In the genomic region with DNA sequence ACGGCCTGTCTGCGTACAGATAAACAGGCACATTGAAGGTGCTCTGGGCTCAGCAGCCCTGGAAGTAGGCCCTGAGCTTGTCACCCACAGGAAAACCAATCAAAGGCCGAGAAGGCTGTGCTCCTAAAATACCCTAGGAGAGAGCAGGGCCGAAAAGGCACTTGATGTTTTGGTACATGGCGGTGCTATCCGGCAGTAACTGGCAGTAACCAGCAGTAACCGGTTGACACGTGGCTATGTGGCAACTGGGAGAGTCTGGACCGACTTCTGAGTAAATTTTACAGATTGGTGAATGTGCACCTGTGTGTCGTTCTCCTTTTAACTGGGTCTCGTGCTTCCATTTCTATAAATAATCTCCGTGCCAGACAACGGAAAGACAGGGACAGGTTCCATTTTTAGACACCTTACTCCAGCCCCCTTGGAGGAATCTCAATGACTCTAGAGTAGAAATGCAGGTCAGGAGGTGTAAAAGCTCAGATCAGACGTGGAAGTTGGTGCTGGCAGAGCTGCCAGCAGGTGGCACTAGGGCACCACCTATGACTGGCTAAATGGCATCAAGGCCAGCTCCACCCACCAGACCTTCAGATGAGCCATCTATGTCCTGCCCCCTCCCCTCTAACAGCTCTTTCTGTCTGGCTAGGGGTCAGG, we compare ENCODE assay signal across 8 mouse cellular contexts.
A peak's percentile ranks its signal among the peaks of the same experiment; 100 is the strongest.
DNase-seq lines count a peak whose midpoint lies in the region; ATAC-seq and TF ChIP-seq lines count a peak whose summit lies in the region.

No protein-coding gene starts in this region.

- peak; percentile 59 for DNase-seq in urinary bladder, postnatal 14 days (ENCODE audit: low spot score)
- DNase-seq in urinary bladder, postnatal 4 days (ENCODE audit: low spot score in 2 of 2) = no peak
- DNase-seq in cerebellum, adult 18-20 months = peak; percentile 77 to 86
- DNase-seq in forebrain, postnatal 0 days = peak; percentile 79
- peak; percentile 84 for DNase-seq in heart, postnatal 4 days
- peak; percentile 68 to 69 for DNase-seq in left cerebral cortex, postnatal 14 days (ENCODE audit: low spot score in 2 of 2)
- DNase-seq in testis, postnatal 10 days (ENCODE audit: low spot score) = peak; percentile 74

- peak; percentile 84 for TF ChIP-seq CTCF in forebrain, postnatal 0 days (IDR thresholded peaks at IDR 0.05; ENCODE audit: low read depth)

- H3K4me1 ChIP-seq in forebrain, postnatal 0 days (ENCODE audit: insufficient read depth) = no peaks in the 10 kb centered on the region
- H3K4me1 ChIP-seq in midbrain, embryonic 16.5 days (ENCODE audit: control insufficient read depth, insufficient read depth, low read length) = no peaks in the 10 kb centered on the region

- H3K27ac ChIP-seq in forebrain, postnatal 0 days (ENCODE audit: low read depth, low read length) = no peak overlapping the region
- no peak overlapping the region for H3K27ac ChIP-seq in midbrain, embryonic 16.5 days (ENCODE audit: low read length)

- no peak overlapping the region for H3K9ac ChIP-seq in forebrain, postnatal 0 days
- H3K9ac ChIP-seq in midbrain, embryonic 16.5 days (ENCODE audit: low read depth, low read length) = no peak overlapping the region

- 62% methylated on average over 14 of the region's 14 CpGs for WGBS in forebrain, postnatal 0 days
- WGBS in midbrain, embryonic 16.5 days = 64% methylated on average over 14 of the region's 14 CpGs

- H3K4me2 ChIP-seq in forebrain, postnatal 0 days (ENCODE audit: low read depth) = no peak overlapping the region
- no peak overlapping the region for H3K4me2 ChIP-seq in midbrain, embryonic 16.5 days (ENCODE audit: low read length)

- no peaks in the 10 kb centered on the region for H3K36me3 ChIP-seq in forebrain, postnatal 0 days (ENCODE audit: insufficient read depth)
- no peaks in the 10 kb centered on the region for H3K36me3 ChIP-seq in midbrain, embryonic 16.5 days (ENCODE audit: control insufficient read depth, insufficient read depth, low read length)

- ATAC-seq in forebrain, postnatal 0 days = peak; percentile 80
- ATAC-seq in midbrain, embryonic 16.5 days = peak; percentile 72; the same call in 1 of the 2 replicates

- H3K27me3 ChIP-seq in forebrain, postnatal 0 days (ENCODE audit: insufficient read depth, low read length) = no peaks in the 10 kb centered on the region
- H3K27me3 ChIP-seq in midbrain, embryonic 16.5 days (ENCODE audit: control insufficient read depth, insufficient read depth, low read depth, low read length) = no peaks in the 10 kb centered on the region

- H3K4me3 ChIP-seq in forebrain, postnatal 0 days (ENCODE audit: low read depth, low read length) = no peak overlapping the region
- no peak overlapping the region for H3K4me3 ChIP-seq in midbrain, embryonic 16.5 days (ENCODE audit: low read depth, low read length)

- no peaks in the 10 kb centered on the region for H3K9me3 ChIP-seq in forebrain, postnatal 0 days (ENCODE audit: low read length)
- no peaks in the 10 kb centered on the region for H3K9me3 ChIP-seq in midbrain, embryonic 16.5 days (replicated peaks; ENCODE audit: control insufficient read depth, low read length, poor library complexity, severe bottlenecking)

- intact Hi-C loops in left cerebral cortex, postnatal 14 days (cut with DNase I) = loop anchor here (2.0 kb wide), 1 partner anchor 242 kb away; no protein-coding TSS in a partner anchor

Comparison
In these comparisons a context has a peak if more than half of its experiments do, and no peak if none do; other contexts are left out.
1. DNase-seq: peak in urinary bladder, postnatal 14 days (single experiment), cerebellum, adult 18-20 months (2 of 2), forebrain, postnatal 0 days (single experiment), heart, postnatal 4 days (single experiment), left cerebral cortex, postnatal 14 days (2 of 2) and testis, postnatal 10 days (single experiment); none in urinary bladder, postnatal 4 days (0 of 2).